Mouse (Mus musculus) intestine, postnatal 0 days (tissue): ENCODE data around the gene Dag1. TPM values are rescaled to one million over a fixed set of nuclear protein-coding genes. Genes with fewer than 3 reads are reported as not detected.
"Not testable (repeated sequence)": the region's sequence is repeated elsewhere in the genome, so short reads cannot be mapped to it uniquely, and the experiment has no call there.

Experiments
- ATAC-seq: fragments of 200-750 bp; cut with Nextera tagmentation; 2 replicates; pipeline ENCODE4 v1.8.0; 2017; ENCODE audit warnings: mild to moderate bottlenecking, moderate TSS enrichment, moderate library complexity
- H3K27ac ChIP-seq: fragments of 300-500 bp; sonication (generic); 2 replicates; pipeline ENCODE4 v1.5.1; 2014; ENCODE audit warnings: mild to moderate bottlenecking, low read depth, low read length, moderate library complexity
- H3K27me3 ChIP-seq: fragments of 300-500 bp; sonication (generic); replicated peaks from 2 replicates; pipeline ENCODE4 v1.6.1; 2014; ENCODE audit warnings: low read length, mixed read lengths; ENCODE audit not compliant: control insufficient read depth, insufficient read depth
- H3K36me3 ChIP-seq: fragments of 300-500 bp; sonication (generic); 2 replicates; pipeline ENCODE4 v1.6.1; 2014; ENCODE audit warnings: mild to moderate bottlenecking, moderate library complexity; ENCODE audit not compliant: control insufficient read depth, insufficient read depth
- H3K4me1 ChIP-seq: fragments of 300-500 bp; sonication (generic); replicated peaks from 2 replicates; pipeline ENCODE4 v1.6.1; 2014; ENCODE audit warnings: antibody characterized with exemption, low read length, mixed read lengths; ENCODE audit not compliant: control insufficient read depth, insufficient read depth
- H3K4me2 ChIP-seq: fragments of 300-500 bp; sonication (generic); replicated peaks from 2 replicates; pipeline ENCODE4 v1.6.1; 2014; ENCODE audit warnings: low read depth, mild to moderate bottlenecking, moderate library complexity
- H3K4me3 ChIP-seq: fragments of 300-500 bp; sonication (generic); 2 replicates; pipeline ENCODE4 v1.5.1; 2014; ENCODE audit warnings: low read depth, low read length
- H3K9ac ChIP-seq: fragments of 300-500 bp; sonication (generic); 2 replicates; pipeline ENCODE4 v1.6.1; 2014; ENCODE audit warnings: mild to moderate bottlenecking, low read depth, low read length
- H3K9me3 ChIP-seq: fragments of 300-500 bp; sonication (generic); 2 replicates; pipeline ENCODE4 v1.6.1; 2016; ENCODE audit warnings: mixed run types; ENCODE audit not compliant: control insufficient read depth
- CTCF ChIP-seq: sonication (generic); IDR thresholded peaks from 2 replicates; pipeline ENCODE4 v1.5.1; 2016; ENCODE audit warnings: low read depth, mild to moderate bottlenecking, control low read depth, antibody characterized with exemption, moderate library complexity
- WGBS: fragments of 180-500 bp; shearing (Covaris S2); extraction: QIAGEN DNeasy Blood & Tissue Kit; methylation state at CpG from one replicate; pipeline ENCODE4 v1.1.7; 2014; 5-methylcytosine and 5-hydroxymethylcytosine counted together
- polyA plus RNA-seq: library from polyadenylated mRNA; unstranded; fragments of >200 nt; fragmentation: Nextera tagmentation; extraction: Ambion mirVana; gene quantifications from 2 replicates; pipeline ENCODE4 v1.2.1, GENCODE M21; 2015

Gene Dag1
- polyA plus RNA-seq, 1 experiment from 2014 or later: 44.6 TPM

DNA sequence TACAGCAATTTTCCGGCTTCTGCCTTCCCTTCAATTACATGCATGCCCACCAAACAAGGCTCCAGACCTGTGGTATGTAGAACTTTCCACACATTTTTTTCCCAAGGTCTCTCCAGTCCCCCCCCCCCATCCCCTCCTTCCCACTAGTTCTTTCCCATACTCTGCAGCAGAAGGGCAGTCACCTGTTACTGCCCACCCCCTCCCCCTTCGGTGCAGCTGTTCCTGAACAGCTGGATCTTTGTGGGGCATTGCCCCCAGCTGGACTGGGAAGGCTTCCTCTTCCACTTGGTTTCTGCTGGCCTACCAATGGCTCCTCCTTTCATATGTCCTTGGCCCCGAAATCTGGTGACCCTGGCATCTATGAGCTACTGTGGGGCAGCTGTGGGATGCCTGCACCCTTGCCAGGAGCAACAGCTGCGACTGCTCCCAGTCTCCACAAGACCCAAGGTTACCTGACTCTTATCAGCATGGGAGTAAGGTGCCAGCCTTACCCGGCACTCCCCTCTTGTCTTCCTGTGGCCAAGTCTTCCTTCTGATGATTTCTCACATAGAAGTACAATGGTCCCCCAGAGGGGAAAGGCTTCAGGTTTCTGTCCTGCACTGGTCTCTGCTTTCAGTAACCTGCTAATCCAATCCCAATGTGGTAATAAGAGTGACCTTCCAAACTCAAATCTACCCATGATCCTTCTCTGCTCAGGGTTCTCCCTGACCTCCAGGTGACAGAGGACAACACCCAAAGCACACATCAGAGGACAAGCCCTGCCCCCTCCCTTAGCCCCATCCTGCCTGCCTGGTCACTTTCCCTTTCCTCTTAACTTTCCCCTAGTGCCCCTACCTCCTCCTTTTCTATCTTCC is 10.9 kb upstream of the Dag1 start:
- ATAC-seq: peak; percentile 35
- 64% methylated on average over 5 of the region's 5 CpGs for WGBS
- H3K27ac ChIP-seq: no peak overlapping the region
- no peak overlapping the region for H3K4me3 ChIP-seq
- H3K9me3 ChIP-seq: no peaks in the 10 kb centered on the region
- no peak for TF ChIP-seq CTCF
- 0 out of 2 replicates have a peak, but pooled peaks cover 5% of the 10 kb centered on the region for H3K4me1 ChIP-seq
- no peak overlapping the region for H3K9ac ChIP-seq
- no peaks in the 10 kb centered on the region for H3K36me3 ChIP-seq
- no peaks in the 10 kb centered on the region for H3K27me3 ChIP-seq
- no peak overlapping the region for H3K4me2 ChIP-seq

DNA sequence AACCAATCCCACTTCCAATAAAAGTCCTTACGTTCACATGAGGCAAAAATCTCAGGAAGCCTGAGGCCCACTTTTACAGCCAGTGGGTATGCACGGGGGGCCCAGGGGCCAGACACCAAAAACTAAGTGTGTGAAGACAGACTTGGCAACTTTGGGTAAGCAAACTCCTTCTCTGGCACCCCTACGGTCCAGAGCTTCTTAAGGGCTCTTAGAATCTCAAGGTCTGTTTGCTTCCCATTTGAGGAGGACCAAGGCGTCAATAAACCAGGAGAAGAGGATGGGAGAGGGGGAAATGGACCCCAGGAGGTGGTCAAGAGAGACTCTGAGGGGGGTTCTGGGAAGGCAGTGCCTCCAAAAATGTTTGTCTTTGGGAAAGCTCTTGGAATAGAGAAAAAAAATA is 9.7 kb upstream of the Dag1 start:
- no peak for ATAC-seq
- Histone ChIP-seq H3K4me1 (peaks cover 5% of the 10 kb centered on the region; the same call in 1 of the 2 replicates), H3K27me3 (no peaks in the 10 kb centered on the region), H3K36me3 (no peaks in the 10 kb centered on the region), H3K9ac (no peak overlapping the region), H3K9me3 (no peaks in the 10 kb centered on the region), H3K27ac (no peak overlapping the region), H3K4me3 (no peak overlapping the region), H3K4me2 (no peak overlapping the region)
- no peak for TF ChIP-seq CTCF
- 86% methylated on average over 4 of the region's 4 CpGs for WGBS

DNA sequence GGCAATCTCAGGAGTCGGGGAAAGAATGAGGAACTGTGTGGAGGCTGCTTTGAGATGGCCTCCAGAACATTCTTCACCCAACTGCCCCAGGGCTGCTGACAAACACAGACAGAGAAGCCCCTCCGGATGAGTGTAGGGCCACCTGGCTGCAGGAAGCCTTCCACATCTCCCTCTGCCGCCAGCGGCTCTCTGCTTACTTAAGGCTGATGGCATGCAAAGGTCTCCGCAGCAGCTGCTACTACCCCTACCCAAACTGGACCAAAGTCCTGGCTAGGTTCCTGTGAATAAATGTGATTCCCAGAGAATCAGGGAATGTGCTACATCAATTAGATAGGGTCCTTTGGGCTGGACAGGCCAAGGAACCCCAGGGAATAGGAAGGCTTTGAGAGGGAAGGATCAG is 8.9 kb upstream of the Dag1 start:
- Histone ChIP-seq H3K27me3 (no peaks in the 10 kb centered on the region), H3K4me2 (no peak overlapping the region), H3K9me3 (no peaks in the 10 kb centered on the region), H3K4me3 (no peak overlapping the region), H3K36me3 (no peaks in the 10 kb centered on the region), H3K4me1 (peaks cover 5% of the 10 kb centered on the region; the same call in 1 of the 2 replicates), H3K27ac (no peak overlapping the region), H3K9ac (no peak overlapping the region)
- no peak for ATAC-seq
- WGBS: 52% methylated on average over 5 of the region's 5 CpGs
- no peak for TF ChIP-seq CTCF

DNA sequence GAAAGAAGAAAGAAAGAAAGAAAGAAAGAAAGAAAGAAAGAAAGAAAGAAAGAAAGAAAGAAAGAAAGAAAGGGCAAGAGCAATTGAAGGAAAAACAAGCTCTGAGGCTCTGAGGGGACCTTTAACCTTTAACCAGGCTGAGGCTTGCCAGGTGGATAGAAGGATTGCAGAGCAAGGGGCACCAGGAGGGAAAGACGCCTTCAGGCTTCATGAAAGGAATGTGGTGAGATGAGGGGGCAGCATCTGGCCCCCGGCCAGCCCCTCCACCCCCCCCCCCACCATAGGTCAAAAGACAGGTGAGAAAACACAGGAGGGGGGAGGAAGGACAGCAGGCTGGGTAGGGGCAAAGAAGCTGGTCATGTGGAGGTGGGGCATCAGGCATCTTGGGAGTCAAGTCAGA is 8.2 kb upstream of the Dag1 start:
- ATAC-seq: no peak
- H3K4me2 ChIP-seq: no peak overlapping the region
- 14% methylated on average over 2 of the region's 2 CpGs for WGBS
- no peaks in the 10 kb centered on the region for H3K9me3 ChIP-seq
- no peak overlapping the region for H3K27ac ChIP-seq
- H3K36me3 ChIP-seq: no peaks in the 10 kb centered on the region
- no peak overlapping the region for H3K4me3 ChIP-seq
- TF ChIP-seq CTCF: no peak
- no peak overlapping the region for H3K9ac ChIP-seq
- no peaks in the 10 kb centered on the region for H3K27me3 ChIP-seq
- H3K4me1 ChIP-seq: peaks cover 5% of the 10 kb centered on the region; the same call in 1 of the 2 replicates

DNA sequence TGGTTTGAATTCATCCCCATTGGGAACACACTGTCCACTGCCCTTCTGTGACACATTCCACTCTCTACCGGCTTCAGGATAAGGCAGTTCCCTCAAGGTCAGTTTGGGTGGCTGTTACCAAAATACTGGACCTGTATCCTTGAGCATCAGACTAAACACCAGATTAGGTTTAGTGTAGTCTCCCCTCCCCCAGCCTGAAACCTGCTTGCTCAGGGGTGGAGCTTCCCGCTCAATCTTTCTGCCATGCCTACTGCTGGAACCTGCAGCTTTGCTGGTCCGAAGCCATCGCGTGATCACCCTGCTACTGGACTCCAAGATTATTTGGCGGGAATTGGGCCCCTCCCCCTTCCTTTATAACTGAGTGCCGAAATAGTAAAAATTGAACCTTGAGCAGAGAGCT is 4.9 kb upstream of the Dag1 start:
- not testable (repeated sequence) for H3K9ac ChIP-seq, ATAC-seq, H3K4me2 ChIP-seq, H3K27ac ChIP-seq, H3K4me3 ChIP-seq, H3K27me3 ChIP-seq, H3K9me3 ChIP-seq, H3K36me3 ChIP-seq
- peaks cover 13% of the 10 kb centered on the region; the same call in 1 of the 2 replicates for H3K4me1 ChIP-seq
- 49% methylated on average over 6 of the region's 7 CpGs for WGBS

DNA sequence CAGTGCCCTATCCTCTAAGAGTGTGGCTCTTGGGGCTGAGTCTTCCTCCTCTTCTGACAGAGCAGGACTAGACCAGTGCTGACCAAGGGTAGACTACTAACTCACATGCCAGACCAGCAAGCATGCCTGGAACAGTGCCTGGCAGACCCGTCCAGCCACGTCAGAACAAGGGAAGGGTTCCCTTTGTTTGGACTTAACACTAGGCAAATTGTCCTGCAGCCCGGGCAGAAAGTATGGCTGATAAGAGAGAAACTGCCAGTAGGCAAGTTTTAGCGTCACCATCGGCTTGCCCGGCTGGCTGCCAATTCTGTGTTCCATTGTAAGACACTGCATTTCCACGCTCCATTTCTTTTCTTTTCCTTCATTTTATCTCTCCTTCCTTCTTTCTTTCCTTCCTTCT is 3.9 kb upstream of the Dag1 start:
- Histone ChIP-seq H3K4me3 (no peak overlapping the region), H3K9ac (no peak overlapping the region), H3K36me3 (no peaks in the 10 kb centered on the region), H3K27me3 (no peaks in the 10 kb centered on the region), H3K27ac (no peak overlapping the region), H3K4me2 (no peak overlapping the region), H3K4me1 (peaks cover 13% of the 10 kb centered on the region; the same call in 1 of the 2 replicates), H3K9me3 (no peaks in the 10 kb centered on the region)
- TF ChIP-seq CTCF: no peak
- ATAC-seq: no peak
- WGBS: 61% methylated on average over 7 of the region's 7 CpGs
